Mouse (Mus musculus): ENCODE results near the gene Hace1. TPM values are rescaled to one million over a fixed set of nuclear protein-coding genes. Genes with fewer than 3 reads are reported as not detected.

Hace1 gene
- total RNA-seq, 2 experiments from 2014 or later = 8.7 to 10.0 TPM

DNA sequence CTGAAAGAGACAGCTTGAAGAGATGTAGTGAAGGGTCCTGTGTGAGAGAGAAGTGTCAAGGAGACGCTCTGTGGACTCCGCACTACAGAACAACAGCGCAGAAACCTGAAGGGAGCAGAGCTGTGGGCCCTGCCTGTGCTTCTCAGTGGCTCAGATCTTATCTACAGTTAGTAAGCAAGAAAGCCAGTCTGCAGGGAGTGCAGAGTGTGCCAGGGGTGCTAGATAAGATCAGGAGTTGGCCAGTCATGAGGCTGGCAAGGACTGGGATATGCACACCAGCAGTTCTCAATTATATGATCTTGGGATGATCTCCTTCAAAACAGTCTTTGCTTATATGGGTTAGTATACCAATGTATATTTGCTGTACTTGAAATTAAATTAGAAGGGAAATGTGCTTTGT is 121.3 kb downstream of the Hace1 start:
- DNase-seq = no peak

DNA sequence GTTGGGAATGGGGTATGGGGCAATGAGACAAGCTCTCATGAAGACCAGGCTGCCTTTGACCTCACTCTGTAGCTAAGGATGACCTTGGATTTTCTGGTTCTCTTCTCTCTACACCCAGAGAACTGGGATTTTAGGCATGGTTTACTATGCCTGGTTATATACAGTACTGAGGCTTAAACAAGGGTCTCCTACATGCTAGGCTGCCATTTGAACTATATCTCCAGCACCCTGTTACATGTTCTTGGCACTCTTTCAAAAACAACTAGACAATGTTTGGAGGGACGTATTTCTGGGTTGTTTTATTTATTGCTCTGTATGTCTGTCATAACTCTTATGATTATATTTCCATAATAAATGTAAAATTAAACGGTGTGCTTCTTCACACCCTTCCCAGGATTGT is 129.2 kb downstream of the Hace1 start:
- no peak for DNase-seq

DNA sequence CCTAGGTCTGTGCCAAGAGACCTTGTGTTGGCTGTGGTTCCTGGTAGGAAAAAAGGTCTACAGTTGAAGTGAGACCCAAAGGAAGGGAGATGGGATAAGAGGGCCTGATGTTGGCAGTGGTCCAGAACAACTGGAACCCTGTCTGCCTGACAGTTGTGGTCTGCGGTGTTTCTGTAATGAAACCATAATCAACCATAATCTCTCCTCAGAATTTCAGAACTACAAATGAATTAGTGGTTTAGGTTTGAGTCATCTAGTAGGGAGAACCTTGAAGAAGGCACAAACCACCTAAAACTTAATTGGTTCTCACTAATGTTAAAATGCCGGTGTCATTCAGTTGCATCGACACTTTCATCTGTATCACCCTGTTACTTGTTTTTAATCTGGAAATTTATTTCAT is 133.2 kb downstream of the Hace1 start:
- no peak for DNase-seq

DNA sequence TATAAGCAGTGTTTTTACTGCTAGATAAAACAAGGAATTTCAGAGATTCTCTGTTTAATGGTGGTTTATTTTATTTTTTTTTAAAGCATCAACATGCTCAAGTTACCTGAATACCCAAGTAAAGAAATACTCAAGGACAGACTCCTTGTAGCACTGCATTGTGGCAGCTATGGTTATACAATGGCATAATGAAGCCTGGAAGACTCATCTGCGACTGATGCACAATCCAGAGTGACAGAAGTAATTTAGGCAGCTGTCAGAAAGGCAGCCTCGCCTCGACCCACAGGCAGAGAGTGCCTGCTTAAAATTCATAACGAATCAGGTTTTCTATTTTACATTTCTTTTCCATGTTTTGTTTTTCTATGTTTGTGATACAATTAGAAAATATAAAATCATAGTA is 133.7 kb downstream of the Hace1 start:
- DNase-seq = no peak

Small RNAs within 50 kb of the gene (microRNA-seq; reads per million reads assigned to microRNA genes)
- not detected for gene Gm27731

Other genes with a start within 250 kb of the Hace1 start
- gene Bves, start 242.1 kb upstream of the Hace1 start, total RNA-seq (2021) = under 1 TPM; 0.20 to 0.26 TPM
- under 1 TPM in 1 of 2 experiments, not detected in 1; 0.10 TPM for gene Lin28b, start 91.4 kb upstream of the Hace1 start, total RNA-seq (2021)